In genomic region chr1:66349166-66349835, GRCm38 (mm10) we compare ENCODE assay signal across 16 mouse cellular contexts.
DNase-seq lines count a peak whose midpoint lies in the region; ATAC-seq lines count a peak whose summit lies in the region.
"Had no signal": no experiment of that assay in that cellular context is flagged by ENCODE, and none has a peak within 500 bp of the region (broad histone marks: within the 10 kb centered on the region; RNA-seq: fewer than 3 reads in every experiment).

No protein-coding gene starts in this region.

- ATAC-seq in midbrain, embryonic 12.5 days (ENCODE audit: low FRiP score, low read depth) = peak; percentile 50
- peak; percentile 18; the same call in 1 of the 2 replicates for ATAC-seq in forebrain, embryonic 14.5 days
- peak; percentile 32; the same call in 1 of the 2 replicates for ATAC-seq in neural tube, embryonic 14.5 days (ENCODE audit: low read depth)
- no peak for ATAC-seq in inflammation-experienced regulatory T-cells, adult 6 months

- H3K4me1 ChIP-seq in midbrain, embryonic 12.5 days = peaks cover 23% of the 10 kb centered on the region
- H3K4me1 ChIP-seq in midbrain, embryonic 10.5 days = peaks cover 26% of the 10 kb centered on the region
- peaks cover 12% of the 10 kb centered on the region for H3K4me1 ChIP-seq in forebrain, embryonic 14.5 days (ENCODE audit: control insufficient read depth, insufficient read depth, low read length)
- peaks cover 14% of the 10 kb centered on the region for H3K4me1 ChIP-seq in neural tube, embryonic 14.5 days (ENCODE audit: control insufficient read depth, insufficient read depth, low read length)
- H3K4me1 ChIP-seq: heart, embryonic 15.5 days had no signal

- no peak overlapping the region for H3K4me2 ChIP-seq in midbrain, embryonic 12.5 days (replicated peaks)
- no peak overlapping the region for H3K4me2 ChIP-seq in forebrain, embryonic 14.5 days (ENCODE audit: low read length)
- H3K4me2 ChIP-seq in neural tube, embryonic 14.5 days (ENCODE audit: low read depth, low read length) = no peak overlapping the region
- H3K4me2 ChIP-seq: heart, embryonic 15.5 days; limb, embryonic 12.5 days had no signal

- WGBS in midbrain, embryonic 12.5 days = 23% methylated on average over 3 of the region's 3 CpGs
- WGBS in midbrain, embryonic 10.5 days = 32% methylated on average over 3 of the region's 3 CpGs
- WGBS in forebrain, embryonic 14.5 days = 35% methylated on average over 3 of the region's 3 CpGs
- WGBS in neural tube, embryonic 14.5 days = 48% methylated on average over 3 of the region's 3 CpGs

- no peaks in the 10 kb centered on the region for H3K9me3 ChIP-seq in midbrain, embryonic 12.5 days
- no peaks in the 10 kb centered on the region for H3K9me3 ChIP-seq in midbrain, embryonic 10.5 days (replicated peaks)
- no peaks in the 10 kb centered on the region for H3K9me3 ChIP-seq in forebrain, embryonic 14.5 days (replicated peaks; ENCODE audit: control insufficient read depth, low read length)
- no peaks in the 10 kb centered on the region for H3K9me3 ChIP-seq in neural tube, embryonic 14.5 days (ENCODE audit: control insufficient read depth, low read length)
- H3K9me3 ChIP-seq: embryonic facial prominence, embryonic 10.5 days; heart, embryonic 15.5 days; limb, embryonic 12.5 days had no signal

- peak; percentile 23 for DNase-seq in cerebellum, adult 11 months
- DNase-seq in cerebellum, postnatal 4 days (ENCODE audit: low spot score in 2 of 2) = no peak
- DNase-seq in midbrain, embryonic 10.5 days (ENCODE audit: low spot score) = no peak
- DNase-seq in forebrain, embryonic 14.5 days (ENCODE audit: low spot score) = peak; percentile 12
- no peak for DNase-seq in layer of hippocampus, postnatal 10 days (ENCODE audit: low spot score in 2 of 2)
- DNase-seq: adrenal gland, postnatal 14 days; thymus, postnatal 4 days had no signal

- H3K4me3 ChIP-seq in midbrain, embryonic 12.5 days = no peak overlapping the region
- no peak overlapping the region for H3K4me3 ChIP-seq in midbrain, embryonic 10.5 days
- no peak overlapping the region for H3K4me3 ChIP-seq in forebrain, embryonic 14.5 days (ENCODE audit: low read depth, low read length)
- H3K4me3 ChIP-seq in neural tube, embryonic 14.5 days (ENCODE audit: low read depth, low read length) = no peak overlapping the region
- H3K4me3 ChIP-seq: embryonic facial prominence, embryonic 10.5 days; heart, embryonic 15.5 days; left cerebral cortex, adult 2 months; limb, embryonic 12.5 days had no signal

- 0 out of 2 replicates have a peak, but pooled peaks cover 2% of the 10 kb centered on the region for H3K36me3 ChIP-seq in midbrain, embryonic 12.5 days
- no peaks in the 10 kb centered on the region for H3K36me3 ChIP-seq in midbrain, embryonic 10.5 days
- no peaks in the 10 kb centered on the region for H3K36me3 ChIP-seq in forebrain, embryonic 14.5 days (ENCODE audit: control insufficient read depth, insufficient read depth, low read length)
- no peaks in the 10 kb centered on the region for H3K36me3 ChIP-seq in neural tube, embryonic 14.5 days (ENCODE audit: control insufficient read depth, insufficient read depth, low read length)
- H3K36me3 ChIP-seq: embryonic facial prominence, embryonic 10.5 days; heart, embryonic 15.5 days; limb, embryonic 12.5 days had no signal

- no peak overlapping the region for H3K9ac ChIP-seq in midbrain, embryonic 12.5 days (replicated peaks)
- no peak overlapping the region for H3K9ac ChIP-seq in forebrain, embryonic 14.5 days (ENCODE audit: low read length)
- no peak overlapping the region for H3K9ac ChIP-seq in neural tube, embryonic 14.5 days (replicated peaks; ENCODE audit: low read depth, low read length)
- H3K9ac ChIP-seq: heart, embryonic 15.5 days; limb, embryonic 12.5 days had no signal

- H3K27me3 ChIP-seq in midbrain, embryonic 12.5 days = no peaks in the 10 kb centered on the region
- H3K27me3 ChIP-seq in midbrain, embryonic 10.5 days (ENCODE audit: low read depth, poor library complexity, severe bottlenecking) = no peaks in the 10 kb centered on the region
- H3K27me3 ChIP-seq in forebrain, embryonic 14.5 days (replicated peaks; ENCODE audit: control insufficient read depth, insufficient read depth, low read length) = no peaks in the 10 kb centered on the region
- H3K27me3 ChIP-seq in neural tube, embryonic 14.5 days (ENCODE audit: control insufficient read depth, insufficient read depth, low read length) = no peaks in the 10 kb centered on the region
- H3K27me3 ChIP-seq: CH12.LX; heart, embryonic 15.5 days; limb, embryonic 12.5 days had no signal

- H3K27ac ChIP-seq in midbrain, embryonic 12.5 days (replicated peaks) = 0 out of 2 replicates have a peak overlapping the region, but pooled peaks have one; percentile 42
- H3K27ac ChIP-seq in midbrain, embryonic 10.5 days (replicated peaks) = no peak overlapping the region
- no peak overlapping the region for H3K27ac ChIP-seq in forebrain, embryonic 14.5 days (ENCODE audit: low read depth, low read length)
- no peak overlapping the region for H3K27ac ChIP-seq in neural tube, embryonic 14.5 days (ENCODE audit: low read depth, low read length)
- H3K27ac ChIP-seq: embryonic facial prominence, embryonic 10.5 days; heart, embryonic 15.5 days; left cerebral cortex, adult 2 months; limb, embryonic 12.5 days; stomach, postnatal 0 days had no signal

Comparison
In these comparisons a context has a peak if more than half of its experiments do, and no peak if none do; other contexts are left out.
1. DNase-seq: peak in cerebellum, adult 11 months (single experiment) and forebrain, embryonic 14.5 days (single experiment); none in cerebellum, postnatal 4 days (0 of 2), midbrain, embryonic 10.5 days (single experiment) and layer of hippocampus, postnatal 10 days (0 of 2).